Mouse (Mus musculus): ENCODE results near the gene Mrpl39.

Mrpl39 gene

GRCm38 (mm10) chr16:84701041-84701440 lies 34.5 kb downstream of the Mrpl39 start:
- DNase-seq (ENCODE audit: low read depth, low spot score), result no peak

GRCm38 (mm10) chr16:84698708-84699107 lies 36.8 kb downstream of the Mrpl39 start:
- DNase-seq (ENCODE audit: low read depth, low spot score), result peak; percentile 84

GRCm38 (mm10) chr16:84696178-84696577 lies 39.4 kb downstream of the Mrpl39 start:
- DNase-seq (ENCODE audit: low read depth, low spot score), result no peak

- no peak for DNase-seq (ENCODE audit: low read depth, low spot score)
Measured at GRCm38 (mm10) chr16:84681991-84682390, 53.6 kb downstream of the Mrpl39 start.

GRCm38 (mm10) chr16:84680760-84681159 lies 54.8 kb downstream of the Mrpl39 start:
- peak; percentile 69 for DNase-seq (ENCODE audit: low read depth, low spot score)

- DNase-seq (ENCODE audit: low read depth, low spot score), result peak; percentile 66
Measured at GRCm38 (mm10) chr16:84677292-84677691, 58.2 kb downstream of the Mrpl39 start.

All from 3T3-L1 (cell line).